Mouse (Mus musculus) G1E (cell line): ENCODE data around the gene Cyp21a1.

Experiments used
- CTCF ChIP-seq: IDR thresholded peaks from 2 replicates; pipeline ENCODE4 v1.5.1; 2012; ENCODE audit warnings: low read depth, low read length, inconsistent platforms, mixed read lengths
- GATA1 ChIP-seq: IDR thresholded peaks from 2 replicates; pipeline ENCODE4 v1.6.1; 2012; ENCODE audit warnings: borderline replicate concordance, low read length, inconsistent platforms, mixed read lengths
- GATA2 ChIP-seq: IDR thresholded peaks from 2 replicates; pipeline ENCODE4 v1.6.1; 2012; ENCODE audit warnings: low read depth, low read length, inconsistent platforms, borderline replicate concordance
- POLR2AphosphoS5 ChIP-seq: IDR thresholded peaks from 2 replicates; pipeline ENCODE4 v1.6.1; 2012; ENCODE audit warnings: low read depth, low read length, inconsistent platforms; ENCODE audit not compliant: insufficient replicate concordance
- TAL1 ChIP-seq: conservative IDR thresholded peaks from 2 replicates; pipeline ENCODE4 v1.6.1; 2012; ENCODE audit warnings: low read depth, low read length, inconsistent platforms, mixed read lengths

DNA sequence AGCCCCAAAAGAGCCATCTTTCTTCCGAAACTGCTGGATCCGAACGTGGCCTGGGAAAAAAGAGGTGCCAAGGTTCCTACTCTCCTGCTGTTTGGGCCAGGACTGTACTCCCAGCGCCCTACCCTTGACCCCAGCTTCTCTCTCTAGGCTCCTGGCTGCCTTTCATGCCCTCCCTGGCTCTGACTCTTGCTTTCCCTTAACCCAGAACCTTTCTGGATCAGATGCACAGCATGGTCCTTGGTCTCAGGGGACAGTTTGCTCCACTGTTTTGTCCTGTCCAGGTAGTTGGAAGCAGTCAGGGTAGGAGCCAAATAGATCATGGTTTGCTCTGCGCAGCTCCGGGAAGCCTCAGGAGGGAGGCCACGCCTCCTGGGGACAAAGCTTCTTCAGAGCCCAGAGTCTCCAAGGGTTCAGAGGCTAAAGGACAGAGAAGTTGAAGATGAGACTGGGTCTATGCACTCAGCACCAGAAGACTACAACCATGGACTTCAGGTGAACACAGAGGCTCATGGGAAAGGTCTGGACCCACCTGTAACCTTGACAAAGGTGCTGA lies 10.5 kb upstream of the Cyp21a1 start:
- TF ChIP-seq CTCF (no peak), TAL1 (no peak), GATA1 (no peak), POLR2AphosphoS5 (no peak), GATA2 (no peak)
